Mouse (Mus musculus) lung, embryonic 16.5 days (tissue): Measurements from ENCODE around the gene Hdgfl2. TPM values are rescaled to one million over a fixed set of nuclear protein-coding genes. Genes with fewer than 3 reads are reported as not detected.
"Not testable (repeated sequence)": the region's sequence is repeated elsewhere in the genome, so short reads cannot be mapped to it uniquely, and the experiment has no call there.

Experiments
- ATAC-seq: fragments of 200-750 bp; cut with Nextera tagmentation; 2 replicates; pipeline ENCODE4 v1.8.0; 2017; ENCODE audit warnings: low read depth, mild to moderate bottlenecking, moderate library complexity
- H3K27ac ChIP-seq: fragments of 300-500 bp; sonication (generic); 2 replicates; pipeline ENCODE4 v1.5.1; 2014; ENCODE audit warnings: mild to moderate bottlenecking, control low read depth, low read length
- H3K27me3 ChIP-seq: fragments of 300-500 bp; sonication (generic); 2 replicates; pipeline ENCODE4 v1.6.1; 2014; ENCODE audit warnings: low read depth, low read length, mixed read lengths; ENCODE audit not compliant: control insufficient read depth, insufficient read depth
- H3K36me3 ChIP-seq: fragments of 300-500 bp; sonication (generic); 2 replicates; pipeline ENCODE4 v1.6.1; 2014; ENCODE audit warnings: low read length; ENCODE audit not compliant: control insufficient read depth, insufficient read depth
- H3K4me1 ChIP-seq: fragments of 300-500 bp; sonication (generic); replicated peaks from 2 replicates; pipeline ENCODE4 v1.6.1; 2014; ENCODE audit warnings: low read length, mixed read lengths; ENCODE audit not compliant: control insufficient read depth, insufficient read depth
- H3K4me2 ChIP-seq: fragments of 300-500 bp; sonication (generic); 2 replicates; pipeline ENCODE4 v1.6.1; 2014; ENCODE audit warnings: low read depth, low read length, control low read depth
- H3K4me3 ChIP-seq: fragments of 300-500 bp; sonication (generic); 2 replicates; pipeline ENCODE4 v1.5.1; 2014; ENCODE audit warnings: mild to moderate bottlenecking, low read length, control low read depth
- H3K9ac ChIP-seq: fragments of 300-500 bp; sonication (generic); 2 replicates; pipeline ENCODE4 v1.6.1; 2014; ENCODE audit warnings: low read length, control low read depth
- H3K9me3 ChIP-seq: fragments of 300-500 bp; sonication (generic); 2 replicates; pipeline ENCODE4 v1.6.1; 2016; ENCODE audit warnings: low read length; ENCODE audit not compliant: control insufficient read depth
- WGBS: fragments of 180-500 bp; shearing (Covaris S2); extraction: QIAGEN DNeasy Blood & Tissue Kit; methylation state at CpG from one replicate; pipeline ENCODE4 v1.1.7; 2014; 5-methylcytosine and 5-hydroxymethylcytosine counted together
- polyA plus RNA-seq: library from polyadenylated mRNA; unstranded; fragments of >200 nt; fragmentation: Nextera tagmentation; extraction: Ambion mirVana; gene quantifications from 2 replicates; pipeline ENCODE4 v1.2.1, GENCODE M21; 2015

Gene Hdgfl2
- polyA plus RNA-seq, 1 experiment from 2014 or later: 96.7 TPM

- Histone ChIP-seq H3K9me3 (no peaks in the 10 kb centered on the region), H3K9ac (no peak overlapping the region), H3K4me2 (no peak overlapping the region), H3K36me3 (peaks cover 41% of the 10 kb centered on the region), H3K4me3 (no peak overlapping the region), H3K27ac (no peak overlapping the region), H3K27me3 (no peaks in the 10 kb centered on the region), H3K4me1 (no peaks in the 10 kb centered on the region)
- no peak for ATAC-seq
These were observed 24.5 kb upstream of the Hdgfl2 start for GRCm38 (mm10) chr17:56054938-56055337.

- H3K36me3 ChIP-seq: peaks cover 49% of the 10 kb centered on the region
- no peak overlapping the region for H3K4me3 ChIP-seq
- H3K4me1 ChIP-seq: no peaks in the 10 kb centered on the region
- H3K27ac ChIP-seq: no peak overlapping the region
- no peaks in the 10 kb centered on the region for H3K27me3 ChIP-seq
- 62% methylated on average over 4 of the region's 4 CpGs for WGBS
- no peaks in the 10 kb centered on the region for H3K9me3 ChIP-seq
- no peak for ATAC-seq
- H3K4me2 ChIP-seq: no peak overlapping the region
- H3K9ac ChIP-seq: no peak overlapping the region
These were observed 23.3 kb upstream of the Hdgfl2 start for GRCm38 (mm10) chr17:56055945-56056678.

GRCm38 (mm10) chr17:56057381-56058120 is 21.9 kb upstream of the Hdgfl2 start:
- WGBS: 82% methylated on average over 11 of the region's 11 CpGs
- no peak overlapping the region for H3K4me2 ChIP-seq
- no peak overlapping the region for H3K9ac ChIP-seq
- no peak for ATAC-seq
- H3K9me3 ChIP-seq: no peaks in the 10 kb centered on the region
- no peak overlapping the region for H3K4me3 ChIP-seq
- H3K4me1 ChIP-seq: no peaks in the 10 kb centered on the region
- peaks cover 55% of the 10 kb centered on the region for H3K36me3 ChIP-seq
- H3K27me3 ChIP-seq: no peaks in the 10 kb centered on the region
- no peak overlapping the region for H3K27ac ChIP-seq

DNA sequence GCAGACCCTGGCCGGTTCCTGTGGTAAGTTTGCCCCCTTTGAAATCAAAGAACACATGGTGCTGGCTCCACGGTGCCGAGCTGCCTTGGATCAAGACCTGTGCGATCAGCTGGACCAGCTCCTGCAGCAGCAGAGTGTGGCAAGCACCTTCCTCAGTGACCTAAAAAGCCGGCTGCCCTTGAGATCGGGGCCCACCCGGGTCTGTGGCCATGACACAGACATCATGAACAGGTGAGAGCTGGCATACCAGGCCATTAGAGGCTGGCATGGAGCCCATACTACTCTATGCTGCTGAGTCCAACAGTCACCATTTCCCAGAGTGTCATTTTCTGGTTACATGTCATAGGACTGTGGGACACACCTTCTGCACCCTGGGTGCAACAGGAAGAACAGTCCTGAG is 17.4 kb upstream of the Hdgfl2 start:
- Histone ChIP-seq H3K36me3 (peaks cover 80% of the 10 kb centered on the region), H3K4me2 (no peak overlapping the region), H3K27ac (no peak overlapping the region), H3K9me3 (no peaks in the 10 kb centered on the region), H3K9ac (no peak overlapping the region), H3K4me3 (no peak overlapping the region), H3K27me3 (no peaks in the 10 kb centered on the region), H3K4me1 (no peaks in the 10 kb centered on the region)
- WGBS: 91% methylated on average over 7 of the region's 7 CpGs
- no peak for ATAC-seq

- H3K4me2 ChIP-seq, ATAC-seq, H3K9ac ChIP-seq, H3K27ac ChIP-seq, H3K9me3 ChIP-seq, H3K4me1 ChIP-seq, H3K4me3 ChIP-seq, H3K27me3 ChIP-seq: not testable (repeated sequence)
- H3K36me3 ChIP-seq: peaks cover 93% of the 10 kb centered on the region
- WGBS: 73% methylated on average over 6 of the region's 6 CpGs
These were observed 13.7 kb upstream of the Hdgfl2 start for GRCm38 (mm10) chr17:56065715-56066114.

- Histone ChIP-seq H3K27ac (no peak overlapping the region), H3K9me3 (no peaks in the 10 kb centered on the region), H3K4me3 (no peak overlapping the region), H3K4me1 (no peaks in the 10 kb centered on the region), H3K27me3 (no peaks in the 10 kb centered on the region), H3K36me3 (peaks cover 92% of the 10 kb centered on the region), H3K9ac (no peak overlapping the region), H3K4me2 (no peak overlapping the region)
- no peak for ATAC-seq
These were observed 13.0 kb upstream of the Hdgfl2 start for GRCm38 (mm10) chr17:56066451-56066850.

- H3K27ac ChIP-seq: no peak overlapping the region
- no peaks in the 10 kb centered on the region for H3K27me3 ChIP-seq
- H3K9me3 ChIP-seq: no peaks in the 10 kb centered on the region
- no peak for ATAC-seq
- H3K4me2 ChIP-seq: no peak overlapping the region
- no peak overlapping the region for H3K4me3 ChIP-seq
- H3K36me3 ChIP-seq: peaks cover 71% of the 10 kb centered on the region
- H3K4me1 ChIP-seq: peaks cover 4% of the 10 kb centered on the region; the same call in 1 of the 2 replicates
- H3K9ac ChIP-seq: no peak overlapping the region
- WGBS: 92% methylated on average over 14 of the region's 14 CpGs
These were observed 10.4 kb upstream of the Hdgfl2 start for GRCm38 (mm10) chr17:56069066-56069465.

- Histone ChIP-seq H3K9ac (no peak overlapping the region), H3K36me3 (peaks cover 53% of the 10 kb centered on the region), H3K27ac (no peak overlapping the region), H3K4me1 (peaks cover 13% of the 10 kb centered on the region), H3K9me3 (no peaks in the 10 kb centered on the region), H3K4me3 (no peak overlapping the region), H3K4me2 (no peak overlapping the region), H3K27me3 (no peaks in the 10 kb centered on the region)
- ATAC-seq: no peak
These were observed 8.3 kb upstream of the Hdgfl2 start for GRCm38 (mm10) chr17:56071126-56071525.

DNA sequence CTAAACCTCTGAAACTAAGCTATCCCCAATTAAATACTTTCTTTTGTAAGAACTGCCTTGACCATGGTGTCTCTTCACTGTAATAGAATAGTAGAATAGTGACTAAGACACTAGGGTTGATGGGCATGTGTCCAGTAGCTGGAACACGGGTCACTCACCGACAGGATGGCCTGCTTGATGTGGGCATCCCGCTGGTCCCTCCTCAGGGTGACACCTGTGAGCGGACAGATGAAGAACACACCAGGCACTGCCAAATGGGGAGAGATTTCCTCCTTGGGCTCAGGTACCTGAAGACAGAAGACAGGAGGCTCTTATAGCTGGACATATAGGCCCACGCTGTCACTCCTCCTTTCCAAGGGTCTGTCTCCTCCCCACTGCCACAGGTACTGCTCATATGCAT is 7.2 kb upstream of the Hdgfl2 start:
- WGBS: 86% methylated on average over 5 of the region's 5 CpGs
- Histone ChIP-seq H3K27ac (no peak overlapping the region), H3K27me3 (no peaks in the 10 kb centered on the region), H3K36me3 (peaks cover 44% of the 10 kb centered on the region), H3K4me2 (no peak overlapping the region), H3K9ac (no peak overlapping the region), H3K9me3 (no peaks in the 10 kb centered on the region), H3K4me1 (peaks cover 13% of the 10 kb centered on the region), H3K4me3 (no peak overlapping the region)
- no peak for ATAC-seq
